Mouse (Mus musculus): ENCODE measurements around the gene Dct. TPM values are rescaled to one million over a fixed set of nuclear protein-coding genes. Genes with fewer than 3 reads are reported as not detected.

Dct gene
- polyA plus RNA-seq (2012; rRNA removed): 0.06 and 0.28 TPM in 2 replicates

GRCm38 (mm10) chr14:118051975-118052630 lies at the start of gene Dct:
Gene Dct (minus strand): TSS chr14:118052244.

Other genes starting within 250 kb of the Dct start
- gene Tgds, start 80.5 kb upstream of the Dct start, polyA plus RNA-seq (2012; rRNA removed): 6.1 and 6.2 TPM in 2 replicates
- gene Gpr180, start 84.9 kb upstream of the Dct start, polyA plus RNA-seq (2012; rRNA removed): 53.4 and 61.4 TPM in 2 replicates
- 0.51 and 0.69 TPM in 2 replicates for gene Sox21, start 184.8 kb upstream of the Dct start, polyA plus RNA-seq (2012; rRNA removed)
- gene Gm9376, start 214.7 kb upstream of the Dct start, polyA plus RNA-seq (2012; rRNA removed): not detected in 2 replicates

Measured in ovary, adult 2 months (tissue).